Comparison of ENCODE assay signal across 7 mouse cellular contexts in the genomic region with DNA sequence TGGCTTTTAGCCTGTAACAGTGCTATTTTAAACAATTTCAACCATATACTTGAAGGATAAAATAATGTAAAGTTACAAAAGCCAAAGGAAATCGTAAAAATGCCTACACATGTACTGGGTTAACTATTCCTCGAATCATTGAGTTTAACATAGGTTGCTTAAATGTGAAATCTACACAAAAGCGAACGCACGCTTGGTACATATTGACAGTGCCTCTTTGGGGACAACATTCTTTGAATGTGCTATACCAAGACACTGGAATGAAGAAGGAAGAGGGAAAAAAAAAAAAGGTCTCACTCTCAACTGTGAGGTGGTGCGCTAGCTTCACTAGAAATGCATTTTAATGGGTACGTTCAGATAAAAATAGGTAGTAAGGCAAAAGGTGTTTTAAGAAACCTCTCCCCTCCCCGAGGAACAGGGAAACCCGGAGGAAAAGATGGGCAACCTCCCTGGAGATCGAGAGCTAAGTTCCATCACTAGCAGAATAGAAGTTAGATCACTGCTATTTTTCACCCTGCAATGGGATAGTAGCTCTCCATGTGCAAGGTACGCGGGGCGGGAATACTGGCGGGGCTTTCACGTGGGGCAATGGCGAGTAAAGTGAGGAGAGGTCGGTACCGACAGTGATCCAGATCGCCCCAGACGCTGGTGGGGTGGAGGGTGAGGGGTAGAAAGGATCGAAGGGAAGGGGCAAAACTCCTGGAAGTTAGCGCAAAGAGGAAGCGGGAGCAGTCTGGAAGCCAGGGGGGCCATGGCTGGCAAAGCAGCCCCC. TPM values are rescaled to one million over a fixed set of nuclear protein-coding genes. Genes with fewer than 3 reads are reported as not detected.
DNase-seq lines count a peak whose midpoint lies in the region; ATAC-seq and TF ChIP-seq lines count a peak whose summit lies in the region.

No protein-coding gene starts in this region.

- no peaks in the 10 kb centered on the region for H3K9me3 ChIP-seq in limb, embryonic 13.5 days
- H3K9me3 ChIP-seq in midbrain, postnatal 0 days (ENCODE audit: low read length) = no peaks in the 10 kb centered on the region

- H3K27me3 ChIP-seq in limb, embryonic 13.5 days = peaks cover 45% of the 10 kb centered on the region
- peaks cover 9% of the 10 kb centered on the region; the same call in 1 of the 2 replicates for H3K27me3 ChIP-seq in midbrain, postnatal 0 days (ENCODE audit: insufficient read depth, low read length)

- no peak overlapping the region for H3K27ac ChIP-seq in limb, embryonic 13.5 days
- H3K27ac ChIP-seq in midbrain, postnatal 0 days (ENCODE audit: low read depth, low read length) = no peak overlapping the region

- peak overlapping the region; percentile 65 for H3K4me2 ChIP-seq in limb, embryonic 13.5 days (replicated peaks)
- H3K4me2 ChIP-seq in midbrain, postnatal 0 days (ENCODE audit: low read depth, low read length, poor library complexity, severe bottlenecking) = peak overlapping the region; percentile 62

- H3K4me1 ChIP-seq in limb, embryonic 13.5 days = peaks cover 12% of the 10 kb centered on the region; the same call in 1 of the 2 replicates
- no peaks in the 10 kb centered on the region for H3K4me1 ChIP-seq in midbrain, postnatal 0 days (ENCODE audit: insufficient read depth, low read length)

- 20% methylated on average over 23 of the region's 23 CpGs for WGBS in limb, embryonic 13.5 days
- WGBS in midbrain, postnatal 0 days = 25% methylated on average over 23 of the region's 23 CpGs

- DNase-seq in 3134 (ENCODE audit: extremely low read depth, insufficient read length, low spot score) (peak; percentile 46), A20 (ENCODE audit: low read depth, low spot score) (peak; percentile 20)
- DNase-seq in embryo, embryonic 10.5 days (ENCODE audit: low spot score) = peak; percentile 22
- peak; percentile 16 to 34 for DNase-seq in heart, postnatal 36 days
- DNase-seq in midbrain, postnatal 0 days (ENCODE audit: low spot score) = no peak
- DNase-seq in thymus, postnatal 4 days = no peak

- ATAC-seq in limb, embryonic 13.5 days (ENCODE audit: low FRiP score, low read depth) = 0 out of 2 replicates have a peak, but pooled peaks have one; percentile 31
- 0 out of 2 replicates have a peak, but pooled peaks have one; percentile 17 for ATAC-seq in midbrain, postnatal 0 days (ENCODE audit: low FRiP score)

- no peak for TF ChIP-seq CTCF in midbrain, postnatal 0 days (IDR thresholded peaks at IDR 0.05)

- intact Hi-C loops in heart, postnatal 36 days (cut with DNase I) = loop anchor here (5.0 kb wide), 3 partner anchors 82 to 143 kb away; no protein-coding TSS in a partner anchor

- peak overlapping the region; percentile 69 for H3K4me3 ChIP-seq in limb, embryonic 13.5 days
- peak overlapping the region; percentile 56 for H3K4me3 ChIP-seq in midbrain, postnatal 0 days (ENCODE audit: low read depth, low read length)

- no peaks in the 10 kb centered on the region for H3K36me3 ChIP-seq in limb, embryonic 13.5 days
- H3K36me3 ChIP-seq in midbrain, postnatal 0 days (ENCODE audit: insufficient read depth, low read length) = no peaks in the 10 kb centered on the region

- H3K9ac ChIP-seq in limb, embryonic 13.5 days = peak overlapping the region; percentile 81
- peak overlapping the region; percentile 57 for H3K9ac ChIP-seq in midbrain, postnatal 0 days (replicated peaks; ENCODE audit: low read length, poor library complexity, severe bottlenecking)

RNA-seq across cellular contexts. Expression of a gene that starts 1.1 kb away (rescaled TPM):
- 10 to 100 TPM; 13.3 to 15.8 TPM for total RNA-seq in heart, postnatal 36 days (2021)
- polyA plus RNA-seq in limb, embryonic 13.5 days (2015; fragmentation: Nextera tagmentation; extraction: Ambion mirVana) = 14.6 and 15.1 TPM in 2 replicates
- total RNA-seq in midbrain, postnatal 0 days (2014; rRNA removed) = 2.2 and 4.3 TPM in 2 replicates
- polyA plus RNA-seq in midbrain, postnatal 0 days (2015; fragmentation: Nextera tagmentation; extraction: Ambion mirVana) = 2.2 and 2.8 TPM in 2 replicates

Comparison
In these comparisons a context has a peak if more than half of its experiments do, and no peak if none do; other contexts are left out.
1. DNase-seq: peak in 3134 (single experiment), A20 (single experiment), embryo, embryonic 10.5 days (single experiment) and heart, postnatal 36 days (2 of 2); none in midbrain, postnatal 0 days (single experiment) and thymus, postnatal 4 days (single experiment).